ENCODE assay signal across 25 mouse cellular contexts in genomic region chr12:21161841-21162240, GRCm38 (mm10).
DNase-seq lines count a peak whose midpoint lies in the region; ATAC-seq and TF ChIP-seq lines count a peak whose summit lies in the region.
"Had no signal": no experiment of that assay in that cellular context is flagged by ENCODE, and none has a peak within 500 bp of the region (broad histone marks: within the 10 kb centered on the region; RNA-seq: fewer than 3 reads in every experiment).

No protein-coding gene starts in this region.

- WGBS in bone marrow, adult 2 months = 65% methylated on average over 4 of the region's 4 CpGs
- 33% methylated on average over 4 of the region's 4 CpGs for WGBS in liver, embryonic 16.5 days (ENCODE audit: insufficient replicate concordance)

- peak; percentile 80 for ATAC-seq in liver, embryonic 16.5 days (ENCODE audit: low read depth)
- ATAC-seq: forebrain, embryonic 16.5 days; midbrain, embryonic 15.5 days had no signal

- H3K36me3 ChIP-seq in liver, embryonic 16.5 days (ENCODE audit: control insufficient read depth, insufficient read depth) = no peaks in the 10 kb centered on the region
- H3K36me3 ChIP-seq: embryonic facial prominence, embryonic 15.5 days; hindbrain, embryonic 15.5 days; limb, embryonic 13.5 days; midbrain, embryonic 15.5 days; neural tube, embryonic 12.5 days had no signal

- H3K4me3 ChIP-seq in bone marrow, adult 2 months (replicated peaks; ENCODE audit: control insufficient read depth, low read depth, low read length) = no peak overlapping the region
- H3K4me3 ChIP-seq in liver, embryonic 16.5 days (ENCODE audit: low read depth, low read length) = no peak overlapping the region
- no peak overlapping the region for H3K4me3 ChIP-seq in left cerebral cortex, adult 2 months
- H3K4me3 ChIP-seq: embryonic facial prominence, embryonic 15.5 days; forebrain, embryonic 10.5 days; hindbrain, embryonic 15.5 days; layer of hippocampus, adult 2 months; limb, embryonic 13.5 days; midbrain, embryonic 15.5 days; neural tube, embryonic 12.5 days had no signal

- peak; percentile 7 for DNase-seq in 416B (ENCODE audit: low read depth)
- peak; percentile 55 for DNase-seq in liver
- no peak for DNase-seq in heart, adult 18-20 months
- DNase-seq in embryo, embryonic 10 days (ENCODE audit: low spot score) = no peak
- DNase-seq in left cerebral cortex, adult 2 months (ENCODE audit: extremely low spot score in 1 of 2, low spot score in 2 of 2) = no peak
- DNase-seq in cerebellum, postnatal 25 days = no peak
- DNase-seq: adrenal gland, postnatal 14 days; cerebellum, adult 11 months; cerebellum, postnatal 10 days; gastrocnemius, postnatal 14 days; kidney, adult 8-10 months; kidney, postnatal 25 days; lung, embryonic 14.5 days; lung, postnatal 36 days; thymus, adult 2 months had no signal

- no peak for TF ChIP-seq CTCF in bone marrow, adult 2 months (IDR thresholded peaks at IDR 0.05; ENCODE audit: control insufficient read depth, insufficient read depth, low read length)
- no peak for TF ChIP-seq CTCF in left cerebral cortex, adult 2 months (IDR thresholded peaks at IDR 0.05)

- peaks cover 1% of the 10 kb centered on the region; the same call in 1 of the 2 replicates for H3K4me1 ChIP-seq in bone marrow, adult 2 months (ENCODE audit: control insufficient read depth, insufficient read depth, low read length)
- H3K4me1 ChIP-seq in liver, embryonic 16.5 days (ENCODE audit: control insufficient read depth, low read depth, low read length) = peaks cover 18% of the 10 kb centered on the region

- H3K9ac ChIP-seq in liver, embryonic 16.5 days (ENCODE audit: low read depth, low read length) = no peak overlapping the region
- H3K9ac ChIP-seq: embryonic facial prominence, embryonic 15.5 days; hindbrain, embryonic 15.5 days; limb, embryonic 13.5 days; lung, embryonic 14.5 days; midbrain, embryonic 15.5 days; neural tube, embryonic 12.5 days had no signal

- 0 out of 2 replicates have a peak overlapping the region, but pooled peaks have one; percentile 28 for H3K27ac ChIP-seq in bone marrow, adult 2 months (ENCODE audit: control insufficient read depth, insufficient read depth, low read depth, low read length, poor library complexity)
- peak overlapping the region; percentile 17; the same call in 1 of the 2 replicates for H3K27ac ChIP-seq in liver, embryonic 16.5 days (ENCODE audit: low read length)
- no peak overlapping the region for H3K27ac ChIP-seq in left cerebral cortex, adult 2 months
- H3K27ac ChIP-seq: embryonic facial prominence, embryonic 15.5 days; forebrain, embryonic 10.5 days; hindbrain, embryonic 15.5 days; layer of hippocampus, adult 2 months; limb, embryonic 13.5 days; midbrain, embryonic 15.5 days; neural tube, embryonic 12.5 days had no signal

- H3K9me3 ChIP-seq in liver, embryonic 16.5 days (replicated peaks; ENCODE audit: control insufficient read depth, low read length) = no peaks in the 10 kb centered on the region
- H3K9me3 ChIP-seq: embryonic facial prominence, embryonic 15.5 days; hindbrain, embryonic 15.5 days; limb, embryonic 13.5 days; midbrain, embryonic 15.5 days; neural tube, embryonic 12.5 days had no signal

- 0 out of 2 replicates have a peak overlapping the region, but pooled peaks have one; percentile 6 for H3K4me2 ChIP-seq in liver, embryonic 16.5 days (ENCODE audit: low read depth, low read length)
- H3K4me2 ChIP-seq: embryonic facial prominence, embryonic 15.5 days; hindbrain, embryonic 15.5 days; limb, embryonic 13.5 days; lung, embryonic 14.5 days; midbrain, embryonic 15.5 days; neural tube, embryonic 12.5 days had no signal

- no peak for TF ChIP-seq POLR2A in bone marrow, adult 2 months (IDR thresholded peaks at IDR 0.05; ENCODE audit: borderline replicate concordance, control insufficient read depth, low read depth, low read length)

- intact Hi-C loops in left cerebral cortex, adult 2 months (cut with DNase I) = no loop called here

- H3K27me3 ChIP-seq in liver, embryonic 16.5 days (ENCODE audit: control insufficient read depth, insufficient read depth, low read depth, low read length) = no peaks in the 10 kb centered on the region
- H3K27me3 ChIP-seq: embryonic facial prominence, embryonic 15.5 days; hindbrain, embryonic 15.5 days; limb, embryonic 13.5 days; midbrain, embryonic 15.5 days; neural tube, embryonic 12.5 days had no signal

Comparison
In these comparisons a context has a peak if more than half of its experiments do, and no peak if none do; other contexts are left out.
1. DNase-seq: peak in 416B (single experiment) and liver (single experiment); none in heart, adult 18-20 months (0 of 2), embryo, embryonic 10 days (single experiment), left cerebral cortex, adult 2 months (0 of 2) and cerebellum, postnatal 25 days (0 of 2).